Mouse (Mus musculus): ENCODE results near the gene Gm28053. TPM values are rescaled to one million over a fixed set of nuclear protein-coding genes. Genes with fewer than 3 reads are reported as not detected.

Gene Gm28053
- polyA plus RNA-seq, 1 experiment: not detected

DNA sequence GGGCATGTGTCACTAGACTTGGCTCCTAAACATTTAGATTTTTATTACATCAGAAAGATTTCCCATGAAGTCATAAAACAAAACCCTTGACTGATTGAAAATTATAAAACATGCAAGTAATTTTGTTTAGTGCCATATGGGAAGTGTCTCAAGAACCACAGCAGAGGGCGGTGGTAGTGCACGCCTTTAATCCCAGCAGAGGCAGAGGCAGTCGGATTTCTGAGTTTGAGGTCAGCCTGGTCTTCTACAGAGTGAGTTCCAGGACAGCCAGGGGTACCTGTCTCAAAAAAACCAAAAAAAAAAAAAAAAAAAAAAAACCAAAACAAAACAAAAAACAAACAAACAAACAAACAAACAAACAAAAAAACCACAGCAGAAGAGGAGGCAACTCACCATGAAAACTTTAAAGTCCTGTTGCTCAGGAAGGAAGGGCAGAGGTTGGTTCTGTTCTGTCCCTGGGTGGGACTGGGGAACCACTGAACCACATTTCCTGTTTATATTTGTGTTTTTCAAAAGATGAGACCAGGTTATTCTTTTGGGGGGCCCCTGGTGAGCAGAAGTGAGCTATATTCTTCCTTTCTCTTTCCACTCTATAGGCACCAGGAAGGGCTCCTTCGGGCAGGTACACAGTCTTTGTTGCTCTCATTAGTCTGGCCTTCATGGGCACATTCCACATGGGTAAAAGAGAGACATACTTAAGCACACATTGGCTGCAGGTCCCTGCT lies 21.4 kb upstream of the Gm28053 start:
- Histone ChIP-seq H3K27ac (ENCODE audit: insufficient read depth, low read depth, low read length) (peak overlapping the region; percentile 50), H3K4me1 (ENCODE audit: control insufficient read depth, insufficient read depth, low read length) (peaks cover 2% of the 10 kb centered on the region; the same call in 1 of the 2 replicates), H3K4me3 (ENCODE audit: insufficient read depth, low read depth, low read length) (no peak overlapping the region), H3K27me3 (replicated peaks; ENCODE audit: control insufficient read depth, insufficient read depth, low read length) (no peaks in the 10 kb centered on the region), H3K36me3 (ENCODE audit: control insufficient read depth, insufficient read depth, low read length) (0 out of 2 replicates have a peak, but pooled peaks cover under 1% of the 10 kb centered on the region)
- DNase-seq: no peak
- 87% methylated on average over 4 of the region's 4 CpGs for WGBS
- TF ChIP-seq POLR2A (IDR thresholded peaks at IDR 0.05; ENCODE audit: low read depth, low read length) (no peak), CTCF (conservative IDR thresholded peaks at IDR 0.05; ENCODE audit: insufficient read depth, insufficient read length, low read depth, low read length) (no peak)

DNA sequence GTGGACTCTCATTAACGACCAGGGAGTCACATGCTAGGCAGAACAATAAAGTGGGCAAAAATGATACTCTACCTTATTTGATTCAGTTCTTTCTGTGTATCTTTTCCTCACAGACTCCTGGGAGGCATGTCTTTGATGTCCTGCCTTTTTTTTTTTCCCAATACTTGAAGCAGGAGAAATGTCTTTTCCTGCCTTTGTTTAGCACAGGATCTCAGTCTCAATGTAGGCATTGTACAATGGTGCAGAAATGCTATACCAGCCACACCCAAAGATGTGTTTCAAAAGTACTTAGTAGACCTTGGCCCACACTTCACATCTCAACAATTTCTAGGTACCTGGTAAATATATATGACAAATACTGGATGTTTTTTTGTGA lies 20.9 kb upstream of the Gm28053 start:
- TF ChIP-seq POLR2A (IDR thresholded peaks at IDR 0.05; ENCODE audit: low read depth, low read length) (no peak), CTCF (conservative IDR thresholded peaks at IDR 0.05; ENCODE audit: insufficient read depth, insufficient read length, low read depth, low read length) (no peak)
- Histone ChIP-seq H3K4me1 (ENCODE audit: control insufficient read depth, insufficient read depth, low read length) (peaks cover 2% of the 10 kb centered on the region; the same call in 1 of the 2 replicates), H3K36me3 (ENCODE audit: control insufficient read depth, insufficient read depth, low read length) (0 out of 2 replicates have a peak, but pooled peaks cover 1% of the 10 kb centered on the region), H3K27me3 (replicated peaks; ENCODE audit: control insufficient read depth, insufficient read depth, low read length) (no peaks in the 10 kb centered on the region), H3K27ac (ENCODE audit: insufficient read depth, low read depth, low read length) (peak overlapping the region; percentile 41), H3K4me3 (ENCODE audit: insufficient read depth, low read depth, low read length) (no peak overlapping the region)
- DNase-seq: no peak
- WGBS: 28% methylated on average over 1 of the region's 1 CpGs

DNA sequence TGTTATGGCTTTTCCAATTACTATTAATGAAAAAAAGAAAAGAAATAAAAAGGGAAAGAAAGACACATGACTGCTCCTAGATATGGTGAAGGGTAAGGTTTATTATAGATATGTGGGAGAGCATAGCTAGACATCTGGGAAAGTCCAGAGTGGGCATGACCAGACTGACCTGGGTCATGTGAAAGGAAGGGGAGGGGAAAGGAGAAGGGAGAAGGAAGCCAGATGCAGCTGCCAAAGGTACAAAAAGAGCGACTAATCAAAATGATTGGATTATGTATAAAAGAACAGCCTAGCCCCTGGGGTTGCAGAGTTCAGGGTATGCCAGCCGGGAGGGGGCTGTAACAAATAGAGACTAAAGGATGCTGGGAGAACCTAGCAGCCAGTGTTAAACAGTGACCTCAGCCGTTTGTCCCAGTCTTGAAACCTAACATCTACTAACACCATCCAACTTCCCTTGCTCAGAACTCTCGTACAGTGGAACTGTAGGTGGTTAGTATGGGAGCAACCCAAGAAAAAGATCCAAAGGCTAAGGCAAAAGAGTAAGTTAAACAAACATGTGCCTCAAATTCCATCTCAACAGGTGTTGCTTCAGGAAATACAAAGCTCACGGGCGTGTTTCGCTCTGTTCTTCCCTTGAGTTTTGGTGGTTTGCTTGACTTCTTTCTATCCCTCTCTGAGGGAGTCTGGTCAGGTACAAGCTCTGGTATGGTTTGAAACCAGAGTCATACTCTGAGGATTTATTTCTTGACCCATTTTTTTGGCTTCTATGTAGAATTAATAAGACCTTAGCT lies 20.1 kb upstream of the Gm28053 start:
- 0 out of 2 replicates have a peak, but pooled peaks cover 1% of the 10 kb centered on the region for H3K36me3 ChIP-seq (ENCODE audit: control insufficient read depth, insufficient read depth, low read length)
- no peak overlapping the region for H3K4me3 ChIP-seq (ENCODE audit: insufficient read depth, low read depth, low read length)
- 75% methylated on average over 7 of the region's 7 CpGs for WGBS
- DNase-seq: no peak
- peaks cover 2% of the 10 kb centered on the region; the same call in 1 of the 2 replicates for H3K4me1 ChIP-seq (ENCODE audit: control insufficient read depth, insufficient read depth, low read length)
- no peaks in the 10 kb centered on the region for H3K27me3 ChIP-seq (replicated peaks; ENCODE audit: control insufficient read depth, insufficient read depth, low read length)
- H3K27ac ChIP-seq (ENCODE audit: insufficient read depth, low read depth, low read length): peak overlapping the region; percentile 80
- TF ChIP-seq POLR2A (IDR thresholded peaks at IDR 0.05; ENCODE audit: low read depth, low read length): no peak
- no peak for TF ChIP-seq CTCF (conservative IDR thresholded peaks at IDR 0.05; ENCODE audit: insufficient read depth, insufficient read length, low read depth, low read length)

DNA sequence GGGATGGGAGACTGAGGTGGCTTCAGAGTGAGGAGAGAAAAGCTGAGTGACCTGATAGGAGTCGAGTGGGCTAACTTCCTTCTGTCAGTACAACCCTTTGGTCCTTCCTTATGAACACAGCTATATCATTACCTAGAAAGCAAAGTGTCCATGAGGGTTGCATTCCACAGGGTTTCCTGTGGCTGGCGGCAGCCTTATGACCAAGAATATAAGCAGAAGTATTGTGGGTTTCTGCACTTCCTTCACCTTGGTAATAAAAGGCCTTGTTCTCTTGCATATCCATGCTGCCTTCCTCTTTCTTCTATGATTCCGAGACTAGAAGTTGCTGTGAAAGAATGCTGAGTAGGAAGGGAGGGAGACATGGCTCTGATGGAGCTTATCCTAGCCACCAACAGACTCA lies 19.5 kb upstream of the Gm28053 start:
- H3K4me3 ChIP-seq (ENCODE audit: insufficient read depth, low read depth, low read length): no peak overlapping the region
- 0 out of 2 replicates have a peak, but pooled peaks cover 1% of the 10 kb centered on the region for H3K36me3 ChIP-seq (ENCODE audit: control insufficient read depth, insufficient read depth, low read length)
- no peaks in the 10 kb centered on the region for H3K27me3 ChIP-seq (replicated peaks; ENCODE audit: control insufficient read depth, insufficient read depth, low read length)
- peaks cover 2% of the 10 kb centered on the region; the same call in 1 of the 2 replicates for H3K4me1 ChIP-seq (ENCODE audit: control insufficient read depth, insufficient read depth, low read length)
- WGBS: 82% methylated on average over 3 of the region's 3 CpGs
- DNase-seq: no peak
- H3K27ac ChIP-seq (ENCODE audit: insufficient read depth, low read depth, low read length): peak overlapping the region; percentile 80
- TF ChIP-seq POLR2A (IDR thresholded peaks at IDR 0.05; ENCODE audit: low read depth, low read length): no peak
- no peak for TF ChIP-seq CTCF (conservative IDR thresholded peaks at IDR 0.05; ENCODE audit: insufficient read depth, insufficient read length, low read depth, low read length)

DNA sequence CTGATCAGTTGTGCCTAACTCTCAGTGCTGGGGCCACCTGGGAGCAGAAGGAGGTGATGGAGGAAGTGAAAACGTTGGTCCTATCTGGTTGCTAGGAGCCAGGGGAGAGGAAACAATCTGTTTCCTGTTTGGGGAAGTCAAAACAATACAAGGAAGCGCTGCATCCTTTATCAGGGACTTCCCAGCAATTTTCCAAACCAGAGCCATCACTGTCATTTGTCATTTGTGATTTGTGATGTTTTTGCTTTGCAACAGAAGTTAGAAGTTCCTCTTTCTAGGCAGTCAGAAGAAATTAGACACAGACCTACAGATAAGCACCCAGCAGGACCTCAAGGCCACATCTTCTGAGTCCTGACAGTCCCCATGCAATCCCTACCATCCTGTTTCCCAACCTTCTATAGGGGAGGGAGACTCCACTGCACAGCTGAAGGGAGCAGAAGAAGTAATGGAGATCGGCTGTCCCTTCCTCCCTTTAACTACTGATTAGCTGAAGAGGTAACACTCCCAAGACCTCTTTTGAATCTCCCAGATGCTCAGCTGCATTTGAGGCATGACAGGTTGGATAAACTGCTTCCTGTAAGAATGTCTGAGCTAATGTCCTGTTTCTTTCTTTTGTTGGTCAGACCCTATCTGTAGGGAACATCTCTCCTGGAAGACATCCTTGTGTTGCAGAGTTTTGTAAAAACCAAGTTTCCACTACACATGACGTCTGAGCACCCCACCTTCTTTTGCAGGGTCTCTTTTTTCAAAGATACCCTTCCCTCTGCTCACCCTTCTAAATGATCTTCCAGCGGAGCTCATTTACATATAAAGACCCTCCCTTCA lies 17.9 kb upstream of the Gm28053 start:
- peak; percentile 85 for DNase-seq
- Histone ChIP-seq H3K27me3 (replicated peaks; ENCODE audit: control insufficient read depth, insufficient read depth, low read length) (no peaks in the 10 kb centered on the region), H3K4me3 (ENCODE audit: insufficient read depth, low read depth, low read length) (peak overlapping the region; percentile 35; the same call in 1 of the 2 replicates), H3K36me3 (ENCODE audit: control insufficient read depth, insufficient read depth, low read length) (peaks cover 1% of the 10 kb centered on the region; the same call in 1 of the 2 replicates), H3K27ac (ENCODE audit: insufficient read depth, low read depth, low read length) (peak overlapping the region; percentile 99), H3K4me1 (ENCODE audit: control insufficient read depth, insufficient read depth, low read length) (peaks cover 2% of the 10 kb centered on the region; the same call in 1 of the 2 replicates)
- no peak for TF ChIP-seq CTCF (conservative IDR thresholded peaks at IDR 0.05; ENCODE audit: insufficient read depth, insufficient read length, low read depth, low read length)
- no peak for TF ChIP-seq POLR2A (IDR thresholded peaks at IDR 0.05; ENCODE audit: low read depth, low read length)
- WGBS: 51% methylated on average over 5 of the region's 5 CpGs

DNA sequence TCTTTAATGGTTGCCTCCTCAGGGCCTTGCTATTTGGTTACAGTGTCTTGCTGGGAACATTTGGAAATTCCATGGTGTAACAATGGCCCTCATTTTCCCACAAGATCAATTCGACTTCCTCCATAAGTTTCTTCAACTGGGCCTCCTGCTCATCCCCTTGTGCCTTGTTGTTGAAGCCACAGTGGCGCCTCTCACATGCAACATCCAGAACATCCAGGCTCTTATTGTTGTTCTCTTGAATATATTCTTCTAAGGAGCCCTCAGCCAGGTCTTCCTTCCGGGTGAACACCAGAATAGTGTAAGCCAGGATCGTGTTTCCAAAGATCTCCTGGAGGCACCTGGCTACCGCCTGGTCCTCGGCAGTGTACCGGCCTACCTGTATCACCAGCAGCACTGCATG lies 16.3 kb upstream of the Gm28053 start:
- peak overlapping the region; percentile 70 for H3K27ac ChIP-seq (ENCODE audit: insufficient read depth, low read depth, low read length)
- H3K36me3 ChIP-seq (ENCODE audit: control insufficient read depth, insufficient read depth, low read length): peaks cover 1% of the 10 kb centered on the region; the same call in 1 of the 2 replicates
- H3K4me1 ChIP-seq (ENCODE audit: control insufficient read depth, insufficient read depth, low read length): peaks cover 2% of the 10 kb centered on the region; the same call in 1 of the 2 replicates
- H3K4me3 ChIP-seq (ENCODE audit: insufficient read depth, low read depth, low read length): no peak overlapping the region
- DNase-seq: no peak
- H3K27me3 ChIP-seq (replicated peaks; ENCODE audit: control insufficient read depth, insufficient read depth, low read length): no peaks in the 10 kb centered on the region
- TF ChIP-seq CTCF (conservative IDR thresholded peaks at IDR 0.05; ENCODE audit: insufficient read depth, insufficient read length, low read depth, low read length) (no peak), POLR2A (IDR thresholded peaks at IDR 0.05; ENCODE audit: low read depth, low read length) (no peak)
- WGBS: 83% methylated on average over 7 of the region's 7 CpGs
